Mouse (Mus musculus) stomach, embryonic 16.5 days (tissue): ENCODE measurements around the gene Gabbr1. TPM values are rescaled to one million over a fixed set of nuclear protein-coding genes. Genes with fewer than 3 reads are reported as not detected.

Experiments
- ATAC-seq: fragments of 200-750 bp; cut with Nextera tagmentation; 2 replicates; pipeline ENCODE4 v1.8.0; 2017; ENCODE audit warnings: moderate number of reproducible peaks, moderate TSS enrichment; ENCODE audit not compliant: insufficient read depth, low FRiP score
- H3K27ac ChIP-seq: fragments of 300-500 bp; sonication (generic); 2 replicates; pipeline ENCODE4 v1.5.1; 2014; ENCODE audit warnings: low read length
- H3K27me3 ChIP-seq: fragments of 300-500 bp; sonication (generic); 2 replicates; pipeline ENCODE4 v1.6.1; 2014; ENCODE audit warnings: low read length, control low read depth, mixed read lengths; ENCODE audit not compliant: control insufficient read depth, insufficient read depth
- H3K36me3 ChIP-seq: fragments of 300-500 bp; sonication (generic); 2 replicates; pipeline ENCODE4 v1.6.1; 2014; ENCODE audit warnings: low read length; ENCODE audit not compliant: control insufficient read depth, insufficient read depth
- H3K4me1 ChIP-seq: fragments of 300-500 bp; sonication (generic); 2 replicates; pipeline ENCODE4 v1.6.1; 2014; ENCODE audit warnings: low read length, control low read depth, mixed read lengths; ENCODE audit not compliant: control insufficient read depth, insufficient read depth
- H3K4me2 ChIP-seq: fragments of 300-500 bp; sonication (generic); 2 replicates; pipeline ENCODE4 v1.6.1; 2014; ENCODE audit warnings: low read depth, low read length, mixed read lengths
- H3K4me3 ChIP-seq: fragments of 300-500 bp; sonication (generic); replicated peaks from 2 replicates; pipeline ENCODE4 v1.5.1; 2014; ENCODE audit warnings: mild to moderate bottlenecking, low read length
- H3K9ac ChIP-seq: fragments of 300-500 bp; sonication (generic); 2 replicates; pipeline ENCODE4 v1.6.1; 2014; ENCODE audit warnings: low read length
- H3K9me3 ChIP-seq: fragments of 300-500 bp; sonication (generic); replicated peaks from 2 replicates; pipeline ENCODE4 v1.6.1; 2016; ENCODE audit warnings: low read length, control low read depth; ENCODE audit not compliant: control insufficient read depth
- WGBS: fragments of 180-500 bp; shearing (Covaris S2); extraction: QIAGEN DNeasy Blood & Tissue Kit; methylation state at CpG from one replicate; pipeline ENCODE4 v1.1.7; 2014; 5-methylcytosine and 5-hydroxymethylcytosine counted together
- polyA plus RNA-seq: library from polyadenylated mRNA; unstranded; fragments of >200 nt; fragmentation: Nextera tagmentation; extraction: Ambion mirVana; gene quantifications from 2 replicates; pipeline ENCODE4 v1.2.1, GENCODE M21; 2015

Gene Gabbr1
- polyA plus RNA-seq, 1 experiment from 2014 or later, result 7.5 TPM

DNA sequence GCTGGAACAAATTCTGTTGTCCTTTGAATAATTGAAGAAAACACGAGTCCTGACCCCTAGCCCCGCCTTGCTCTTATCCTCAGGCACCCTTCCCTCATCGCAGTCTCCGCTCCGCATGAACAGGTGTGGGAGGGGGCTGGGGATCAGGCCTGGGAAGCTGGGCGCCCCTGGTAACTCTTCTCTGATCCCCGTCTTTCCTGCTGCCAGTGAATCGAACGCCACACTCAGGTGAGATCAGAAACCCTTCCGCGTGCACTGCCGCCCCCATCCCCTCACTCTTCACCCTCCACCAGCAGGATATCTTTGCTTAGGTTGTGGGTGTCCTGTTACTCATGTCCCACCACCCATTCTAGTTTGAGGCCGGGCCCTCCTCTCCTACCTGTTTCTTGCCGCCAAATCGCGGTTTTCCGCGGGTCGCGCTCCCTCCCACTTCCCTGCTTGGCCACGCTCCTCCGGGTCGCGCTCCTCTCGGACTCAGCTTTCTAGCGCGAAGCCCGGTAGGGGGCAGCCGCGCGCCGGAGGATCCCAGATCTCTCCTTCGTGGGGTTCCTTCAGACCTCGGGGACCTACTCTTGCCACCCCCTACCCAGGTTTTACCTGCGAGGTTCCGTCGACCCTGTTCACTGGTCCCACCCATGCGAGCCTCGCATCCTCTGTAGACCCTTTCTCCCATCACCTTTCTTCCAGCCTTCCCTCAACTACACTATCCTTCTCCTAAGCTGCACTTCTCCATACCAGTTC is 4.0 kb downstream of the Gabbr1 start:
- no peaks in the 10 kb centered on the region for H3K27me3 ChIP-seq
- ATAC-seq, result no peak
- no peaks in the 10 kb centered on the region for H3K9me3 ChIP-seq
- H3K9ac ChIP-seq, result peak overlapping the region; percentile 76
- no peaks in the 10 kb centered on the region for H3K36me3 ChIP-seq
- peak overlapping the region; percentile 87 for H3K4me2 ChIP-seq
- H3K4me1 ChIP-seq, result peaks cover 36% of the 10 kb centered on the region
- peak overlapping the region; percentile 62 for H3K4me3 ChIP-seq
- WGBS, result 8% methylated on average over 39 of the region's 39 CpGs
- H3K27ac ChIP-seq, result peak overlapping the region; percentile 27; the same call in 1 of the 2 replicates

DNA sequence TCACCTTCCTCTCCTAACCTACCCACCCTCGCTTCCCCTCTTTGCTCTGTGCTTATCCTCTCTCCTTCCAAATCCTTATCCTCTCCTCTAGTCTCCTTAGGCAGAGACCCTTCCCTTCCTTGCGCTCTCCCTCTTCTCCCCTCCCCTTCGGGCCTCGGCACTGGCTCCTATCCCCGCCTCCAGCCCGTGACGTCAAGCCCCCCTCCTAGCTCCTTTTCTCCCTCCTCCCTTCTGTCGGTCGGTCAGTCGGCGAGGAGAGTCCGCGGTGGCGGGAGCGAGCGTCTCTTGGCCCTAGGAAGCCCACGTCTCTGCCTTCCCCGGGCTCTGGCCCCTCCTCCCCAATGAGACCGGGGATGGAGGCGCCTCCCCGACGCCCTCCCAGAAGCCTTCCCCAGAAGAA is 4.6 kb downstream of the Gabbr1 start:
- Histone ChIP-seq H3K27me3 (no peaks in the 10 kb centered on the region), H3K4me1 (peaks cover 36% of the 10 kb centered on the region), H3K9ac (peak overlapping the region; percentile 76), H3K9me3 (no peaks in the 10 kb centered on the region), H3K27ac (peak overlapping the region; percentile 27; the same call in 1 of the 2 replicates), H3K36me3 (no peaks in the 10 kb centered on the region), H3K4me2 (peak overlapping the region; percentile 87), H3K4me3 (peak overlapping the region; percentile 62)
- WGBS, result under 1% methylated on average over 22 of the region's 22 CpGs
- ATAC-seq, result peak; percentile 47

DNA sequence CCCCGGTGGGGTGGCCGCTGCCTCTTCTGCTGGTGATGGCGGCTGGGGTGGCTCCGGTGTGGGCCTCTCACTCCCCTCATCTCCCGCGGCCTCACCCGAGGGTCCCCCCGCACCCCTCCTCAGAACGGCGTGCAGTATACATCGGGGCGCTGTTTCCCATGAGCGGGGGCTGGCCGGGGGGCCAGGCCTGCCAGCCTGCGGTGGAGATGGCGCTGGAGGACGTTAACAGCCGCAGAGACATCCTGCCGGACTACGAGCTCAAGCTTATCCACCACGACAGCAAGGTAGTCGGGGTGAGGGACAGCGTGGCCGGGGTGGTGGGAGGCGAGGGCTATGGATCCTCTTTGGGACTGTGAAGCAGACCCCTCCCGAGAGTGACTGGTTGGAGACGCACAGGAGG is 5.1 kb downstream of the Gabbr1 start:
- Histone ChIP-seq H3K4me2 (peak overlapping the region; percentile 87), H3K36me3 (no peaks in the 10 kb centered on the region), H3K9me3 (no peaks in the 10 kb centered on the region), H3K27ac (no peak overlapping the region), H3K9ac (peak overlapping the region; percentile 76), H3K4me3 (peak overlapping the region; percentile 62), H3K4me1 (peaks cover 36% of the 10 kb centered on the region), H3K27me3 (no peaks in the 10 kb centered on the region)
- ATAC-seq, result peak; percentile 4; the same call in 1 of the 2 replicates
- WGBS, result 8% methylated on average over 27 of the region's 27 CpGs

DNA sequence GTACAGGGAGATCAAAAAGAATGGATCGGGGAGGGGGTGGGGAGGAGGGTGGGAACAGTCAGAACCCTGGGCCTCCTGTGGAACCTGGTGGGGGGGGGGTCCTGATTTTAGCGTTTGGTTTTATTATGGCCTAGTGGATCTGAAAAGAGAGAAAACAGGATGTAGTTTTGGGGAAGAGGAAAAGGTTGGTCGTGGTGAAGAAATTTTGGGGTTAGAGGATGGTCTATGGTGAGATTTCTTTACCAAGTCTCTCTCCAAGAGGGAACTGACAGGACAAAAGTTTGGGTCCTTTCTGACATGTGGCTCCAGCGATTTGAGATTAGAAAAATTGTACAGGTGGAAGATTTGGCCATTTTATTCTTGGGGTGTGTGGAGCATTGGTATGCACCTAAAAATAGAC is 6.0 kb downstream of the Gabbr1 start:
- Histone ChIP-seq H3K27ac (no peak overlapping the region), H3K4me1 (peaks cover 35% of the 10 kb centered on the region), H3K36me3 (no peaks in the 10 kb centered on the region), H3K9ac (no peak overlapping the region), H3K27me3 (no peaks in the 10 kb centered on the region), H3K4me2 (0 out of 2 replicates have a peak overlapping the region, but pooled peaks have one; percentile 87), H3K9me3 (no peaks in the 10 kb centered on the region), H3K4me3 (no peak overlapping the region)
- no peak for ATAC-seq
- WGBS, result 57% methylated on average over 4 of the region's 4 CpGs

DNA sequence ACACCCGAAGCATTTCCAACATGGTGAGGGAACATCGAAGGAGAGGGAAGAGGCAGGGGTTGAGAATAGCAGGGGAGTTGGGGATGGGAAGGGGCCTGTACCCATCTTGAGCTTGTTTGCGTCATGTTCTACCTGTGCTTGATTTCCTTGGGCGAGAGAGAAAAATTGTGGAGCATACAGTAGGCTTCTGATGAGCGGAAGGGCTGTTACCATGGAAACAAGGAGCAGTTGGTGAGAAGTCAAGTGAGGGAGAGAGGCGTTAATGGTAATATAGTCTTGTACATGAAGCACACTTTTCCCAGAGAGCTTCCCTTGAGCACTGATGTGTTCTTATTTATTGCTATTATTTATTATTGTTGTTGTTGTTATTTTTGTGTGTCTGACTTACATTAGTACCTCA is 11.2 kb downstream of the Gabbr1 start:
- H3K4me2 ChIP-seq, result no peak overlapping the region
- no peaks in the 10 kb centered on the region for H3K4me1 ChIP-seq
- WGBS, result 86% methylated on average over 6 of the region's 6 CpGs
- H3K9me3 ChIP-seq, result no peaks in the 10 kb centered on the region
- no peak overlapping the region for H3K27ac ChIP-seq
- H3K27me3 ChIP-seq, result no peaks in the 10 kb centered on the region
- ATAC-seq, result no peak
- H3K9ac ChIP-seq, result no peak overlapping the region
- H3K36me3 ChIP-seq, result no peaks in the 10 kb centered on the region
- no peak overlapping the region for H3K4me3 ChIP-seq

DNA sequence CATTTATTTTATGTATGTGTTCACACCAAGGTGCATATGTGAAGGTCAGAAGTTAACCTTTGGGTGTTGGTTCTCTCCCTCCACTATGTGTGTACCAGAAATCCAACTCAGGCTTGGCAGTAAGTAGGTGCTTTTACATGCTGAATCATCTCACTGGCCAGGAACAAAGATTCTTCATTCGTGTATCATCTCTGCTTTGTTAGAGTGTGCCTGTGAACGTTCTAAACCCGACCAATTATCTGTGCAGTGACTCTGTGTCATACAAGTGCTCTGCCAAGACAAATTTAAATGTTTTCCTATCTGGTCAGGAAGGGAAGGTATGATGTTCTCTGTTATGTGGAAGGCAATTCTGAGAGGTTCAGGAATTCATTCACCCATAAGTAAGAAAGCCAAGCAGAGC is 15.7 kb downstream of the Gabbr1 start:
- no peak overlapping the region for H3K9ac ChIP-seq

DNA sequence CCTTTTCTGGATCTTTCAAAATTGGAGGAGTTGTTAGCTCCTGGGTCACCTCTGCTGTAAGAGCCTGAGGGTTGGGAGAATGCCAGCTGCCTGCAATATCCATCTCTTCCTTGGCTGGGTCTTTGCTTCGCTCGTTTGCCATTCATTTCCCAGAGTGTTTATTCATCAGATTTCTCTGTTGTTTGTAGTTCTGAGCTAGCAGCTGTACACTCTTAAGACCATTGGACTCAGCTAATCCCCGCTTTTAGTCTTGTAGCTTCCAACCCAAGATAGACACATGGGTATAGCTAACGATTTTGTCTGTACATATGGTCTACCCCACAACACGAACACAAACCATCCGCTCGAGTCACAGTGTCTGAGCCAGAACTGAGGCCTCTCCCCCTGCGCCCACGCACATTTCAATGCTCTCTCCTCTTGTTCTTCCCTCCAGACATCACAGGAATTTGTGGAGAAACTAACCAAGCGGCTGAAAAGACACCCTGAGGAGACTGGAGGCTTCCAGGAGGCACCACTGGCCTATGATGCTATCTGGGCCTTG is 16.4 kb downstream of the Gabbr1 start:
- no peaks in the 10 kb centered on the region for H3K9me3 ChIP-seq
- no peaks in the 10 kb centered on the region for H3K27me3 ChIP-seq
- 78% methylated on average over 10 of the region's 10 CpGs for WGBS
- H3K36me3 ChIP-seq, result no peaks in the 10 kb centered on the region; the same call in 1 of the 2 replicates
- H3K4me2 ChIP-seq, result no peak overlapping the region
- H3K9ac ChIP-seq, result no peak overlapping the region
- H3K4me1 ChIP-seq, result no peaks in the 10 kb centered on the region
- ATAC-seq, result peak; percentile 37; the same call in 1 of the 2 replicates
- no peak overlapping the region for H3K27ac ChIP-seq
- no peak overlapping the region for H3K4me3 ChIP-seq

More for the DNA sequence above, 15.7 kb downstream of the Gabbr1 start:
- WGBS, result 85% methylated on average over 3 of the region's 3 CpGs
- Histone ChIP-seq H3K27me3 (no peaks in the 10 kb centered on the region), H3K4me3 (no peak overlapping the region), H3K27ac (no peak overlapping the region), H3K36me3 (no peaks in the 10 kb centered on the region), H3K4me1 (no peaks in the 10 kb centered on the region), H3K9me3 (no peaks in the 10 kb centered on the region), H3K4me2 (no peak overlapping the region)
- no peak for ATAC-seq

DNA sequence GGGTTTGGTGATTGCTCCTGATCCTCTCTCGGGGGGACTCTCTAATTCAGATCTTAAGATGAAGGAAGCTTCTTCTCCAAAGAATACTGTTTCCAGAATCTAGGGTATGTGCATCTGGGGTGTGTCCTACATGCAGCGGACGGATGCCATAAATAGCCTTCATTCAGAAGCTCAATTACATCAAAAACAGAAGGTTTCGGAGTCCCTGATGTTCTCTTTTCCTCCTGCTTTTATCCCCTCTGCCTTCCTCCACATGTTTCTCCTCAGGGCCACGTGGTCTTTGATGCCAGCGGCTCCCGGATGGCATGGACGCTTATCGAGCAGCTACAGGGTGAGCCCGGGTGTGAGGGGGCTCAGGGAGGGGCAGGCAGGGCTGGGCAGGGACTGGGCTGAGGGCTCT is 17.3 kb downstream of the Gabbr1 start:
- no peak overlapping the region for H3K9ac ChIP-seq
- no peaks in the 10 kb centered on the region for H3K4me1 ChIP-seq
- no peak overlapping the region for H3K4me3 ChIP-seq
- H3K9me3 ChIP-seq, result no peaks in the 10 kb centered on the region
- WGBS, result 79% methylated on average over 10 of the region's 10 CpGs
- no peak overlapping the region for H3K4me2 ChIP-seq
- no peaks in the 10 kb centered on the region for H3K27me3 ChIP-seq
- H3K36me3 ChIP-seq, result no peaks in the 10 kb centered on the region; the same call in 1 of the 2 replicates
- no peak for ATAC-seq
- H3K27ac ChIP-seq, result no peak overlapping the region

DNA sequence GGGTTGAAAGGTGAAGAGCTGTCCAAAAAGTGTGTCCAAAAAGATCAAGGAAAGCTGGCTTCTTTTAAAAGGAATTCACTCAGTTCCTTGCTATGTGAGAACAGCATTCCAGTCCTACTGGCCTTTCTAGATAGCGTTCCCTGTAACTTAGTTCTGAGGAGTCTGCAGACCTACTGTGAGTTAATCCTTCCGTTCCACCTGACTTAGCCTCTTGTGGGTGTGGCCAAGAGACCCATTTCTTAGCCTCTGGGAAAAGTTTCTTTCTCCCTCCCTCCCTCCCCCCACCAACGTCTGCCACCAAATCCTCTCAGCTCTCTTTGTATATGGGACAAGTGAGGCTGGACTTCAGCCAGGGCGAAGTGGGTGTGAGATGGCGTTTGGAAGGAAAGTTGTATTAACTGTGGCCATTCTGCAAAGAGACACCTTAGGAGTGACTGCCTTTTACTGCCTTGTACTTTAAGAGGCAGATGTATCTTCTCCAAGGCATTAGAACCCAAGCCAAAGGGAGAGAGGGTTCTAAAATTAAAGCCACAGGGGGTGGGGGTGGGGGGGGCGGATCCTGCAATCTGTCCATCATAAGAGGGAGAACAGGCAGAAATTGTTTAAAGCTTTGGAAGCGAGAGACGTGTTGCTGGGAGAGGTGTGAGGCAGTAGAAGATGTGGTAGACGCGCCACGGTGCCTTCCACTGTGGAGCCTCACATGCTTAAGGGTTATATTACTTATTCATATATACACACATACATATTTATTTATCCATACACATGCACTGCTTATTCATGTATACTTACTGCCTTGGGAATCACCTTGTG is 18.1 kb downstream of the Gabbr1 start:
- ATAC-seq, result no peak
- WGBS, result 81% methylated on average over 11 of the region's 11 CpGs
- no peaks in the 10 kb centered on the region for H3K4me1 ChIP-seq
- H3K27me3 ChIP-seq, result no peaks in the 10 kb centered on the region
- no peak overlapping the region for H3K27ac ChIP-seq
- no peak overlapping the region for H3K4me2 ChIP-seq
- no peaks in the 10 kb centered on the region for H3K9me3 ChIP-seq
- no peak overlapping the region for H3K4me3 ChIP-seq
- no peaks in the 10 kb centered on the region; the same call in 1 of the 2 replicates for H3K36me3 ChIP-seq
- H3K9ac ChIP-seq, result no peak overlapping the region
